Mouse (Mus musculus) intestine, postnatal 0 days (tissue): ENCODE results near the gene Slc15a5. TPM values are rescaled to one million over a fixed set of nuclear protein-coding genes. Genes with fewer than 3 reads are reported as not detected.

Experiments
- ATAC-seq: fragments of 200-750 bp; cut with Nextera tagmentation; 2 replicates; pipeline ENCODE4 v1.8.0; 2017; ENCODE audit warnings: mild to moderate bottlenecking, moderate TSS enrichment, moderate library complexity
- H3K27ac ChIP-seq: fragments of 300-500 bp; sonication (generic); 2 replicates; pipeline ENCODE4 v1.5.1; 2014; ENCODE audit warnings: mild to moderate bottlenecking, low read depth, low read length, moderate library complexity
- H3K27me3 ChIP-seq: fragments of 300-500 bp; sonication (generic); replicated peaks from 2 replicates; pipeline ENCODE4 v1.6.1; 2014; ENCODE audit warnings: low read length, mixed read lengths; ENCODE audit not compliant: control insufficient read depth, insufficient read depth
- H3K36me3 ChIP-seq: fragments of 300-500 bp; sonication (generic); 2 replicates; pipeline ENCODE4 v1.6.1; 2014; ENCODE audit warnings: mild to moderate bottlenecking, moderate library complexity; ENCODE audit not compliant: control insufficient read depth, insufficient read depth
- H3K4me1 ChIP-seq: fragments of 300-500 bp; sonication (generic); replicated peaks from 2 replicates; pipeline ENCODE4 v1.6.1; 2014; ENCODE audit warnings: antibody characterized with exemption, low read length, mixed read lengths; ENCODE audit not compliant: control insufficient read depth, insufficient read depth
- H3K4me2 ChIP-seq: fragments of 300-500 bp; sonication (generic); replicated peaks from 2 replicates; pipeline ENCODE4 v1.6.1; 2014; ENCODE audit warnings: low read depth, mild to moderate bottlenecking, moderate library complexity
- H3K4me3 ChIP-seq: fragments of 300-500 bp; sonication (generic); 2 replicates; pipeline ENCODE4 v1.5.1; 2014; ENCODE audit warnings: low read depth, low read length
- H3K9ac ChIP-seq: fragments of 300-500 bp; sonication (generic); 2 replicates; pipeline ENCODE4 v1.6.1; 2014; ENCODE audit warnings: mild to moderate bottlenecking, low read depth, low read length
- H3K9me3 ChIP-seq: fragments of 300-500 bp; sonication (generic); 2 replicates; pipeline ENCODE4 v1.6.1; 2016; ENCODE audit warnings: mixed run types; ENCODE audit not compliant: control insufficient read depth
- CTCF ChIP-seq: sonication (generic); IDR thresholded peaks from 2 replicates; pipeline ENCODE4 v1.5.1; 2016; ENCODE audit warnings: low read depth, mild to moderate bottlenecking, control low read depth, antibody characterized with exemption, moderate library complexity
- WGBS: fragments of 180-500 bp; shearing (Covaris S2); extraction: QIAGEN DNeasy Blood & Tissue Kit; methylation state at CpG from one replicate; pipeline ENCODE4 v1.1.7; 2014; 5-methylcytosine and 5-hydroxymethylcytosine counted together
- polyA plus RNA-seq: library from polyadenylated mRNA; unstranded; fragments of >200 nt; fragmentation: Nextera tagmentation; extraction: Ambion mirVana; gene quantifications from 2 replicates; pipeline ENCODE4 v1.2.1, GENCODE M21; 2015

The Slc15a5 gene
- polyA plus RNA-seq, 1 experiment from 2014 or later: 0.21 TPM

DNA sequence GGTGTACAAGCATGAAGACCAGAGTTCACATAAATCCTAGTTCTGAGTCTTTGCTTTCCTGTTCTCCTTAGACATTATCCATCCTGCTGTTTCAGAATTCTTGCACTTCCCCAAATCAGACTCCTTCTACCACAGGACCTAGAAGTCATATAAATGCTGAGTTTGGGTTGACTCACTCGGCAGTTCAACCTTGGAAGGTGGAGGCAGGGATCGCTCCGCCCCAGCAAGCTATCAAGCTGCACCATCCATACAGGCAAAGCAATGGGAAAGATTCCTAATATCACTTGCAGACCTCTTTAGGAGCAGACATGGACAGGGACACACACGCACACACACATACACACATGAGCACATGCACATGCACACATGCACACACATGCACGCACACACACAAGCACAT is 142.2 kb downstream of the Slc15a5 start:
- H3K27me3 ChIP-seq: no peaks in the 10 kb centered on the region
- H3K4me1 ChIP-seq: no peaks in the 10 kb centered on the region
- H3K9me3 ChIP-seq: no peaks in the 10 kb centered on the region
- no peak overlapping the region for H3K4me3 ChIP-seq
- H3K4me2 ChIP-seq: no peak overlapping the region
- H3K9ac ChIP-seq: no peak overlapping the region
- H3K27ac ChIP-seq: no peak overlapping the region
- no peak for TF ChIP-seq CTCF
- ATAC-seq: no peak
- WGBS: 91% methylated on average over 5 of the region's 5 CpGs
- no peaks in the 10 kb centered on the region for H3K36me3 ChIP-seq

DNA sequence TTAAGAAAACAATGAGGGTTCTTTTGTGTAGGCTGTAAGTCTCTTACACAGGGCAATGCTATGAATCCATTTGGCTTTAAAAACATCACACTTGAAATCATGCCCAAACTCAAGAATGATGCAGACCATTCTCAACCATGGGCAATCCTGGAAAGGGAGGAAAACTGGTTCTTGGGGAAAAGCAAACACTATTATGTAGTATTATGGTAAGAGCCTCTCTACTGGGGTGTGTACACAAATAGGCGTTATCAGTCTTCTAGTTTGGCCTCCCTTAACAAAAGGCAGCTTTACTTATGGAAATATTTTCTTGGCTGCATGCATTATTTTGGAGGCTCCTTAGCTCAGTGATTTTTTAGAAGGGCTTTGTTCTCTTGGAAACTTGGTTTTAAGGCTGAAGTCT is 143.4 kb downstream of the Slc15a5 start:
- H3K4me1 ChIP-seq: no peaks in the 10 kb centered on the region
- H3K27me3 ChIP-seq: no peaks in the 10 kb centered on the region
- no peak for TF ChIP-seq CTCF
- no peak for ATAC-seq
- no peak overlapping the region for H3K4me3 ChIP-seq
- no peak overlapping the region for H3K9ac ChIP-seq
- no peak overlapping the region for H3K4me2 ChIP-seq
- WGBS: 65% methylated on average over 1 of the region's 1 CpGs
- H3K36me3 ChIP-seq: no peaks in the 10 kb centered on the region
- no peaks in the 10 kb centered on the region for H3K9me3 ChIP-seq
- no peak overlapping the region for H3K27ac ChIP-seq

DNA sequence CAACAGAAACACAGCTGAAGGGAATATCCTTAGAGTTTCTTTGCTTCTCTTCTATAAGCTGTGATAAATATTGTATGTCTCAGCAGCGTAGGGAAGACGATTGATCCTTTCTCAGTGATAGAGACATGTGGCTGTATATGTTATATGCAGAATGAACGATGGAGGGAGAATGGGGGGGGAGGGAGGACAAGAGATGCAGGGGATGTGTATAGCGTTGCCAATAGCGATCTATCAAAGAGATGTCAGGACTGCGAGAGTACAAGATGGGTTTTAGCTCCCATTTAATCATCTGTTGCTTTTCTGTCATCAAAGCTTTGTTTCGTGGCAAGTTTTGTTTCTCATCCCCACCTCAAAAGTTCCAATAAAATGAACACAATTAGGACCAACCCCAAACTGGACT is 143.9 kb downstream of the Slc15a5 start:
- H3K27ac ChIP-seq: no peak overlapping the region
- 74% methylated on average over 7 of the region's 7 CpGs for WGBS
- no peak for TF ChIP-seq CTCF
- no peak overlapping the region for H3K9ac ChIP-seq
- no peaks in the 10 kb centered on the region for H3K36me3 ChIP-seq
- H3K9me3 ChIP-seq: no peaks in the 10 kb centered on the region
- H3K4me1 ChIP-seq: no peaks in the 10 kb centered on the region
- H3K4me2 ChIP-seq: no peak overlapping the region
- no peaks in the 10 kb centered on the region for H3K27me3 ChIP-seq
- ATAC-seq: no peak
- H3K4me3 ChIP-seq: no peak overlapping the region

DNA sequence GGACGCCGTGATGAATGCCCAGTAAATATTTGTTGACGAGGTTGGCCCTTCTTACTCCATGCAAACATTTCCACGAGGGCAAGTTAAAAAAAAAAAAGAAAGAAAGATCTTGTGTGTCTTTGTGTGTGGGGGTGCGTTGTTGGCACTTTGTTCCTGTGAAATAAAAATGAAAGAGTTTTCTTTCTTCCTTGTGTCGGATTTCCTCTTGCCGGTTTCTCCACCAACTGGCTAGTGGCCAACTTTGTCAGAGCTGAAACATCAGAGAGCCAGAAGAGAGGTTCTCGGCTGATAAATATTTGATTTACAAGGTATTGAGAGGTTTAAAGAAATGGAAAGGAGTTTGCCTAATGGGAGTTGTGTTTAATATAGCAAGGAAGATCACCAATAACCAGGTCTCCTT is 144.4 kb downstream of the Slc15a5 start:
- H3K4me2 ChIP-seq: peak overlapping the region; percentile 13; the same call in 1 of the 2 replicates
- no peaks in the 10 kb centered on the region for H3K36me3 ChIP-seq
- no peaks in the 10 kb centered on the region for H3K4me1 ChIP-seq
- no peaks in the 10 kb centered on the region for H3K9me3 ChIP-seq
- ATAC-seq: no peak
- H3K27me3 ChIP-seq: no peaks in the 10 kb centered on the region
- H3K4me3 ChIP-seq: no peak overlapping the region
- WGBS: 43% methylated on average over 8 of the region's 8 CpGs
- no peak overlapping the region for H3K9ac ChIP-seq
- no peak overlapping the region for H3K27ac ChIP-seq
- TF ChIP-seq CTCF: no peak

DNA sequence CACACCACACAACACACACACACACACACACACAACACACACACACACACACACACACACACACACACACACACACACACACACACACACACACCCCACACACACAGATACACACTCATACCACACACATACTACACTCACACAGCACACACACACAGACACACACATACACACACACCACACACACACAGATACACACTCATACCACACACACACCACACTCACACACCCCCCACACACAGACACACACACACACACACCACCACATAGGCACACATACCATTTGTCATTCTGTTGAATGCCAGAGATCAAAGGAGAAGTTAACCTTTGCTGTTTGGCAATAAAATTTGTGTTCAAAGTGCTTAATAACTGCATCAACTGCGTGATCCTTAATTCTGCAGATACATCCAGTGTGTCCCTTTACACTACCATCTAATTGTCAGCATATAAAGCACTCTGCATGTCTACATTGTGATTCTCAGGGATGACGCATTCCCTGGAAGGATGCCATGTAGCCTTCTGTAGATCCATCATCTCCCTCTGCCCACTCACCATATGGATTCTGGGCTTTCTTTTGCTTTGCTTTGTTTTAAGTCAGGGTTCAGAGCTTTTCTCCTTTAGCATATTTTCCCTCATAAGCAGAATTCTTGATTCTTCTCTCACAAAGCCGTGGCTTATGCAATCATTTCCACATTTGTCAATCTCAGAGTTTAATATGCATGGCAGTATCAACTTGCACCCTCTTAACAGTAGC is 145.0 kb downstream of the Slc15a5 start:
- H3K4me2 ChIP-seq: peak overlapping the region; percentile 13; the same call in 1 of the 2 replicates
- no peaks in the 10 kb centered on the region for H3K9me3 ChIP-seq
- no peaks in the 10 kb centered on the region for H3K4me1 ChIP-seq
- no peak for ATAC-seq
- H3K36me3 ChIP-seq: no peaks in the 10 kb centered on the region
- no peak for TF ChIP-seq CTCF
- no peak overlapping the region for H3K9ac ChIP-seq
- H3K4me3 ChIP-seq: no peak overlapping the region
- 45% methylated on average over 3 of the region's 3 CpGs for WGBS
- H3K27me3 ChIP-seq: no peaks in the 10 kb centered on the region
- no peak overlapping the region for H3K27ac ChIP-seq

Other genes with a start within 250 kb of the Slc15a5 start
- gene Mgst1, start 60.4 kb upstream of the Slc15a5 start, polyA plus RNA-seq: 781 and 782 TPM in 2 replicates